Mouse (Mus musculus) layer of hippocampus, adult 18-20 months (tissue): Measurements from ENCODE around the gene Nagpa. TPM values are rescaled to one million over a fixed set of nuclear protein-coding genes. Genes with fewer than 3 reads are reported as not detected.
A peak's percentile ranks its signal among the peaks of the same experiment; 100 is the strongest.
"Not testable (repeated sequence)": the region's sequence is repeated elsewhere in the genome, so short reads cannot be mapped to it uniquely, and the experiment has no call there.

Source experiments
- DNase-seq, 2 experiments: peaks; one replicate each; pipeline ENCODE4 v3.0.0; 2022; ENCODE audit warnings: low spot score in 2 of 2
- long read RNA-seq: library from polyadenylated mRNA; stranded (forward); transcript quantifications from one replicate; pipeline ENCODE4 v2.0.0, GENCODE M21; 2021
- total RNA-seq, 2 experiments: library from RNA; stranded (reverse); gene quantifications; 2 replicates each; pipeline ENCODE4 v1.2.3; 2021

The Nagpa gene
- 10 to 100 TPM; 12.0 to 15.9 TPM for total RNA-seq
- long read RNA-seq, transcript Nagpa-201 (10 exons, 2,143 nt), result major isoform, 12 of 24 reads
- long read RNA-seq, partial matches to known transcripts, result 2 of 24 reads
- long read RNA-seq, other reads (novel, unspliced or antisense), result 8 of 24 reads

DNA sequence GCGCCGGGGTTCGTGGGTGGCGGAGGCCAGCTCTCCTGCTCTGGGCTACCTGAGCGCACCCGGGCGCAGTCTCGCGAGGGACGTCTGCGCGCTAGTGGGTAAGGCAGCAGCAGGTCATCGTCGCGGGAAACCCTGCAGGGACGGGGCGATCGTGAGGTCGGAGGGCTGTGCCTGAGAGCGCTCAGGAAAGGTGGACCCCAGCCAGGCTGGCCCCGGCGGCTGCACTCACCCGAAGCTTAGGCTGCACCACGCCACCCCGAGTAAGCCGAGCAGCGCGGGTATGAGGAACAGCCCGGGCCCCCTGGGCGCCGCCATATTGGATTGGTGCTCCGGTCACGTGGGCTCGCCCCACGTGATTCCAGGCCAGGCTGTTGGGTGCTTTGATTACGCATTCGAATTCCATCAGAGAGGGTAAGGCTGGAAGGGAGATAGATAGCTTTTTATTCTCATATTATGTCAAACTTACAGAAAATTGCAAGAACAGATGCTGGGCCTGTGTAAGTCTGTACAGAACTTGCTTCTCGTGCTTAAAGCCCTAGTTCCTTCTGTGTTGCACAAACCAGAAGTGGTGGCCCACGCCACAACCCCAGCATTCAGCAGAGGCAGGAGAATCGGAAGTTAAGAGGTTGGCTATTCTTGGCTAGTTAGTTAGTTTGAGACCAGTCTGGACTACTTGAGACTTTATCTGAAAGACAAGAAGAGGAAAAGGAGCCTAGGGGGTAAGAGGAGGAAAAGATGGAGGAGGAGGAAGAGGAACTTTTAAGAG, at the start of gene Nagpa:
Nagpa (minus strand) TSS at position 345 of the 766 bp plus-strand sequence.
- peak; percentile 61 to 87 for DNase-seq

DNA sequence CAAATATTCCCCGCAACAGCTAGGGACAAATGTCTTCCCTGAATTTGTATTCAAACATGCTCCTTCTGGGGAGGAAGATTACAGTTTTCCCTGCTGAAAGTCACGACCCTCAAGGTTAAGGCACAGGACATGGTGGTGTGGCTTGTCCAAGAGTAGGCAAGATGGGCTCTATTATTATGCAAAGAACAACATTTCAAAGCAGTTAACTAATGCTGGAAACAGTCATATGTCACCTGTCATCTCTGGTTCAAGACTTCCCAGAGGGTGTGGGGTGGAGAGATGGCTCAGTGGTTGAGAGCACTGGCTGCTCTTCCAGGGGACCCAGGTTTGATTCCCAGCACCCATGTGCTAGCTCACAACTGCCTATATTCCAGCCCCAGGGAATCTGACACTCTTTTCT, 48.4 kb upstream of the Nagpa start:
- no peak for DNase-seq

DNA sequence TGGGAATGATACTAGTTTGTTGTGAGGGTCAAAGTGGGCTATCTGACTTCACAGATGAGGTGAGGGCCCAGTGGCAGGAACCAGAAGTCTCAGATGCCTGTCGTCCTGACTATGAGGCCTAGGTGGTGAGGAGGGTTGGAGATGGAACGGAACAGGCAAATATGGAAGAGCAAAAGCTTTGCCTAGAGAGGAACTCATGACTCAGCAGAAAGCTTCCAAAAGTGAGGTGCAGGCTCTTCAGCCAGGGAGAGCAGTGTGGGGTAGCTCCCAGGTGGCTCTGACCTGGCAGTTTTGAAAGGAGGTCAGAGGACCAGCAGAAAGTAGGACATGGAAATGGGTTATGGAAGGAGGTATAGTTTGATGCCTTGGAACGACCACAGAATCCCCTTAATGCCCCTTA, 47.1 kb upstream of the Nagpa start:
- DNase-seq, result no peak

DNA sequence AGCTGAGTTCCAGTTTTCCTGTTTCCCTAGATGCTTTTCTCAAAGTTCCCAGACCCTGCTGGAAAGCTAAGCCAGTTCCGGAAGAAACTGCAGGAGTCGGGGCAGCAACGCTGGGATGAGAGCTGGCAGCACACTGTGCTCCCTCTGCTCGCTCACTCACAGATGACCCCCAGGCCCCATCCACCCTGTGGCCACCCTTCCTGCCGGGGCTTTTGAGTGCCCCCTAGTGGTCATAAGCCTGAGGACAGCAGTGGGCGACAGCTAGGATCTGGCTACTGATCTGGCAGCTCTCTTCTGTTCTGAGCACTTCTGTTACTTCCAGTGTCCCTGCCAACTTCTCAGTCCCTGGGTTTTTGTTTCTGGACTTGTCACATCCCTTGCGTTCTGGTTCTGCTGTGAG, 40.6 kb upstream of the Nagpa start:
- DNase-seq, result peak; percentile 32 to 54

DNA sequence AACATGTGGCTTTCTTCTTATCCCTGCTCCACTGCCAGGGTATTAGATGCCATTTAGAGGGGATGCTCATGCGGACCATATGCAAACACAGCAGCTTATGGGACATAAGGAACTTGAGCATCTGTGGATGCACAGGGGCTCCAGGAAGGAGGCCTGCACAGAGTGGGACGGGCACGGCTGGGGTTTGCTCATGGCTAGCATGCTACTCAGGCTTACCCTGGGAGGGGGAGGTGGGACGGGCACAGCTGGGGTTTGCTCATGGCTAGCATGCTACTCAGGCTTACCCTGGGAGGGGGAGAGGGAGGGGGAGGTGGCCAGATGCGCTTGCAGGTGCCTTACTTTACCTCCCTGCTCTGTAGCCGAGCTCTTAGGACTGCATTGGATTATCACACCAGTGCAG, 39.1 kb upstream of the Nagpa start:
- DNase-seq, result no peak

DNA sequence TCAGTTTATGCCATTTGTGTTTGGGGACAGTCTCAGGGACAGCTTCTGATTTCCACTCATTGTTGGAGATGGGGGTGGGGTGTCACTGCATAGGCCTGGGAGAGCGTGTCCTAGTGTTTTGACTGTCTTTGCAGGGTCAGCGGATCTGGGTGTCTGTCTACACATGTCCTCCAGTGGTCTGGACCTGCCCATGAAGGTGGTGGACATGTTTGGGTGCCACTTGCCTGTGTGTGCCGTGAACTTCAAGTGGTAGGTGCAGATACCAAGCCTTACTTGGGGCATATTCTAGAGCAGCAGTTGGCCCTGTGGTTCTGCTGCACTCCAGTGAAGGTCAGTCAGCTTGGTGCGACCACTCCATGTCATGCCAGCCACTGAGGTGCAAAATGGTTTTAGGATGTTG, 38.5 kb upstream of the Nagpa start:
- no peak for DNase-seq

DNA sequence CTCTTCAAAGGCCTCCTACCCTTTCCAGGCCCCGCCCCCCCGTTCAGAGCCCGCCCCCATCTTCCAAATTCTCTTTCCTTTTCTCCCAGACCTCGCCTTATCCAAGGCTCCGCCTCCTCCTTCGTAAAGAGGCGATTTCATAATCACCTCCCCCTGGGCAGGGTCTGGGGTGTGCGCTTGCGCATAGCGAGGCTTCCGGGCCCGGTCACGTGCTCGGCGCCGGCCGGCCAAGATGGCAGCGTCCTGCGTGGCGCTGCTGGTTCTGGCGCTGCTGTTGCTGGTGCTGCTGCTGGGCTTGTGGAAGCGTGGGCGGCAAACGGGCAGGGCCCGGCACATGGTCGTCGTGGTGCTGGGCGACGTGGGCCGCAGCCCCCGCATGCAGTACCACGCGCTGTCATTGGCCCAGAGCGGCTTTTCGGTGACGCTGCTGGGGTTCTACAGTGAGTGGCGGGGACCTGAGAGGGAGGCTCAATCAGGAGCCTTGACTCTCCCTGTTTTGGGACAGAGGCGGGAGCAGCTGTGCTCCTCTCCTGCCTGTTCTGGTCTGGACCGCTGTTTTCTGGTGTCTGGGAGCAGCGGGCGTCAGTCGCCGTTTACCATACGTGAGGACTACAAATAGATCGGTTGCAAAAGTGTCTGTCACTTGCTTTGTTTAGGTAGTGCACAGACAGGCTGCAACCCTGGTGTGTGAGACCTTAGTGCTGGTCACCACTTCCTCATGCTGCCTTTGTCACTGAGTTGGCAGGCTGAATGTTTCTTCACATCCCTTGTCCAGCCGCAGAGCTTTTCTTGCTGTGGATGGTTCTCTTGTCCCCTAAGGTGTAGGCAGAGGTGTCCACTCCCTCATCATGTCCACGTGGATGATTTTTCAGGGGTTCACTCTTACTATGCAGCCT, 29.9 kb upstream of the Nagpa start, which contains the start of gene Alg1:
Alg1 (plus strand) TSS at position 204 of the 896 bp plus-strand sequence.
- DNase-seq, result peak; percentile 91 to 95

DNA sequence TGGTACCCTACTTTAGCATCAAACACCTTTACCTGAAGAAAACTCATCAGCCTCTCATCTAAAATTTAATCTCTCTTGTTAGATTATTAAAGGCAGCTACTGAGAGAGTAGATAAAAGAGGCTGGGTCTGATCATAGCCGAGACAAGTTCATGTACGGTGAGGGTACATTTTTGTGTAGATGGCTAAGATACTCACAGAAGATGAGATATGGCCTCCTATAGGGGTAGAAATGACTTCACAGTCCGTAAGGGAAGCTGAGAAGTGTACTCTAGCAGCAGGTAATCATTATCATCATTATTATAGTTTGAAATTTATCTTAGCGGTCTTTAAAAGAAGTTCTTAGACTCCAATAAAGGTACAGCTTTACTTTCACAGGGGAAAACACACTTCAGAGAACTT, 29.2 kb upstream of the Nagpa start:
- no peak for DNase-seq

DNA sequence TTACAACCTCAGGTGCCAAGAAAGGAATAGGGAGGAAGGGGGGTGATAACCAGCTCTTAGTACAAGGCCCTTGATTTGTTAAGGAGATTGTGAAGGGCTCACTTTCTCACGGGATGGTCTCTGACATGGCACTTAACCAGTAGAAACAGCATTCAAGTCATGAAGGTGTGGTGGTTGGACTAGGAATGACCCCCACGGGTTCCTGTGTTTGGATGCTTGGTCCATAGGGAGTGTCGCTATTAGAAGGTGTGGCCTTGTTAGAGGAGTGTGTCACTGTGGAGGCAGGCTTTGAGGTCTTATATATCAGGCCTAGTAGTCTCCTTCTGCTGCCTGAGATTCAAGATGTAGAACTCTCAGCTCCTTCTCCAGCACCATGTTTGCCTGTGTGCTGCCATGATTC, 24.3 kb upstream of the Nagpa start:
- not testable (repeated sequence) for DNase-seq

DNA sequence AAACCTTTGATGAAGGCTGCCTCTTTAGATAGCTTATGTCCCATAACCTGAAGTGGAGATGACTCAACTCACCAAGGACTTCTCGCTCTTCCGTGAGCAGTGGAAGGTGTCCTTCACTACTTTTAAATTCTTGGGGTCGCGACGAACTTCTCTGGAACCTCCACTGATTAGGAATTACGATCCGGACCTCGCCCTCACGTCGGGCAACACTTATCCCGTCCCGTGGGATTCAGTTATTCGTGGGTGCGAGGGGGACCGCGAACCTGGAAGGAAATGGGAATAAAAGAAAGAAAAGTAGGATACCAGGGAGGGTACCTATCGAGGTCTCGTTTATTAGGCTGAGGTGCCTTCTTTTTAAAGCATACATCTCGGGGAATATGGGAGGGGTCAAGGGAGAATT, 23.7 kb upstream of the Nagpa start:
- not testable (repeated sequence) for DNase-seq

DNA sequence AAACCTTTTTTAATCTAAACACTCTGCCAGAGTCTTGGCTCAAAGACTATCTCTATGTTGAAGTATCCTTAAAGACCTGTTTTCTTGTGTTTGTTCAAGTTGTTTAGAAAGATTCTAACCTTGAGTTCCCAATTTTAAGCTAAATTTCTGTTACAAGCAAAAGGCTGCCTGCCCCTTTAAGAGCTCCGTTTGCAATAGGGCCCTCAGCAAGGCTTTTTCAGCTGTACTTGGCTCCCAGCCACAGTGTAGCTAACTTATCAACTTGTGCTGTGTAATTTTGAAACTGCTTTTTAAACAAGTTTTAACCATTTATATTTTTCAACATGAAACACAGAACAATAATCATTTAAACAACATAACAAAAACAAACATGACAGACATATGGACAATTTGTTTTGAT, 22.7 kb upstream of the Nagpa start:
- not testable (repeated sequence) for DNase-seq

DNA sequence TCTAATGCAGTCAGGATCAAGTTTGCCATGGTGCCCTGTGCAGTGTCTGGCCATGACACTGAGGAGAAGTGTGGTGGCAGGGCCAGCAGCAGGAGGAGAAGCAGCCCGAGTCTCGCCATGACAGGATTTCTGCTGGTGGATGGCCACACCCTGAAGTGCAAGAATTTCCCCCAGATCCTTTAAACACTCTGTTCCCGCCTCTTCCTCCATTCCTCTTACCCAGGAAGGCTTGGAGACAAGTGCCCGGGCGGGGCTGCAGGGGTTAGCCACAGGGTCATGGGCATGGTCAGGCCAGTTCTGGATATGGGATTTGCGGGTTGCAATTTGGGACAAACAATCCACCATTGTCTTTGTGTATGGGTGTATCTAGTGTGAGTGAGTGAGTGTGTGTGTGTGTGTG, 18.3 kb upstream of the Nagpa start, which contains the start of gene AU021092:
AU021092 (minus strand) TSS at position 160 of the 400 bp plus-strand sequence.
- no peak for DNase-seq

DNA sequence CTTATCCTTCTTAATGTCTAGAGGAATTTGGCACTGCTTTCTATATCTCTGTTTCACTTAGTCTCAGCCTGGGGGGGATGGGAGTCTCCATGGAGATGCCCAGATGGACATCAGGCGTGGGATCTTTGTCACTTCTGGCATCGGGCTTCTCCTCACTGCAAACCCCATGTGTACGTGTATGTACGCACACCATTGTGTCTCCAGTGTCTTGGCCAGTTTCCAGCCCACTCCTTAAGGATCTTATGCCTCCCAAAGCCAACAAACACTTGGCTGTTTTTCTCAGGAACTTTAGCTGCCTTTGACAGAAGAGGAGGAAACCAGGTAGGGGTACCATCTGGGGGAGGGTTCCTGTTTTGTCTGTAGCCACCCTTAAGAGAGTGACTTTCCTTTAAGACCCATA, 17.6 kb upstream of the Nagpa start:
- DNase-seq, result no peak

DNA sequence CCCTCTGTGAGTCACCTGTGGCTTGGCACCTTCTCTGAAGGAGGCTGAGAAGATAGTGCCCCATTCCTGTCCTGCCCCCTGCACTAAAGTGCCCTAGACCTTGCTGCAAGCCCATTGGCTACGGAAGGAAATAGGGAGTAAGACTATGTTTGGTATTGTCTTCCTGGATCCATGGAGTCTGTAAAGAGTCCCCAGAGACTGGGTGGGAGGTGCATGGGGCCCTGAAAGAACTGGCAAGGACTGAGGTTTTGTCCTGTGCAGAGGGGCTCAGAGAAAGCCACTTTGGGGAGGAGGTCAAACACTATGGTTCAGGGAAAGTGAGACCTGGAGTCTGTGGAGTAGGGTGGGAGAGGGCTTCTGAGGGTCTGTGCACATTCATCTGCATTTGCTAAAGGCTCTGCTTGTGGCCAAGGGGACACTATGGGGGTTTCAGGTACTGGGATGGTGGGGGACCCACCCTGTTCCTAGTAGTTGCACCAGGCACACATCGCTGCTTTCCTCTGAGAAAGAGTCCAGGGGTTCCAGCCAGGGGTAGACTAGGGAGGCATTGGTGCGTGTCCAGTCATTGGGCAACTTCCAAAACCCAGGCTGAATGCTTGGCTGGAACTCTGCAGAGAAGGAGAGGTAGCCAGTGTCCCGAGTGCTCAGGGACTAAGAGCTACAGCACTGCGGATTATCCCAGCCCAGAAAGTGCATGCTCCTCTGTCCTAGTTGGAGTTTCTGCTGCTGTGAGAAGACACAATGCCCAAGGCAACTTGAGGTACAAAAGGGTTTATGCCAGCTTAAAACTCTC, 13.7 kb upstream of the Nagpa start:
- no peak for DNase-seq

DNA sequence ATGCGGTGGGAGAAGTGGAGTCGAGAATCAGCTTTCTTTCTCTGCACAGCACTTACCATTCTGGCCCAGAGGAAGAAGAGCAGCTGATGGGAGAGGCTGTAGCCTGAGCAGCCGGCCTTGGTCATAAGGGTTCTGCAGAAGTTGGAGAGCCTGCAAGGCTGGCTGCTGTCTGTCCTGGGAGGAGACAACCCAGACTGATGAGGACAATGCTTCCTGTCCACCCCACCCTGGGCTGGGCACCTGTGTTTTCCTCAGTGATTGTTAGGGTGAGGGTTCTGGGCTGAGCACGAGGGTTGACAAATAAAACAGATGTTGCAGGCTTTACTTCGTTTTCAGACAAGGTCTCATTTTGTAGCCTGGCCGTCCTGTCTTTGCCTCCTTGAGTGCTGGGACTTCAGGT, 12.9 kb upstream of the Nagpa start:
- DNase-seq, result no peak

DNA sequence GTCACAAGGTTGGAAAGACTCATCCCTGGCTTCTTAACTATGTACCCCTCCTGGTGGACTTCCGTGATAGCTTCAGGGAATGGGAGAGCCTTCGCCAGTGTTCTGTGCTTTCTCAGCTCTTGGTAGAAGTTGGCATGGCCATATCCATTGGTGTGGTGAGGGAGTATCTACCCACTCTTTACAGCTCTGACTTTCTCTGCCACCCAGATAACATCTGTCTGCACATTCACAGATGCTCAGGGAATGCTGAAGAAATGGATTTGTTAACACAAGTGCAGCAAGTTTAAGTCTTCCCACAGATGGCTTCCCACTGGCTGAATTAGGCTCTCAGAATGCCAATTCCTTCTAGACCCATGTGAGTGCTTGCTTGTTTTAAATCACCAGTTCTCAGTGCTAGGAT, 10.3 kb upstream of the Nagpa start:
- no peak for DNase-seq

DNA sequence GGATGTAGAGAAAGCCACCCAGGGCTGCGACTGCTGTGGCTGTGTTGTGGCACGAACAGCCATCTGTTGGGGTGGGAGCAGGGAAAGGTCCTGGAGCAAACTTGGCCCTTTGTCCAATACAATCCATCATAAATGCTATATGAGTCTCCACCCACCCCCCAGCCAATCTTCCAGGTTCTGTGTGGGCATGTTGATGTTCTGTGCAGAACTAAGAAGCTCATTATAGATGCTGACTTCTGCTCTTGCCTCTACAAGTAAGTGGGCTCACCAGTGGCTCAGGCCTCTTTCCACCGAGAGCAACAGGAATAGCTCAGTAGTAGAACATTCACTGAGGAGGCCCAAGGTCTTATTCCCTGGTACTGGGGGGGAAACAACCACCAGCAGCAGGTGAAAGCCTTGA, 8.3 kb upstream of the Nagpa start:
- DNase-seq, result no peak

DNA sequence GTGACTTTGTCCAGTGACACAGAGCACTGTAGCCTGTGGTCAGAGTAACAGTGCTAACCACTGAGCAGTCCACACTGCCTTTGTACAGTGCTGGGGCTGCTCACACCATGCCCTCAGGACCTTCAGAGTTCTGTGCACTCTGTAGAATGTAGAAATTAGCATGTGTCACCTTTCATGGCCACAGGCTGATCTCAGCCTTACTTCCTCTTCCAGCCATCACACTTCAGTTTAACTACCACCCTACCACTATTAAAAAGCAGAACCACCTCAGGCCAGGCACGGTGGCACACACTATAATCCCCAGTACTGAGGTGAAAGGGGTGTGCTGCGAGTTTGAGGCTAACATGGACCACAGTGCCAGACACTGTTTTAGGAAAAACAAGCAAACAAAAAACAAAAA, 6.6 kb upstream of the Nagpa start:
- no peak for DNase-seq

DNA sequence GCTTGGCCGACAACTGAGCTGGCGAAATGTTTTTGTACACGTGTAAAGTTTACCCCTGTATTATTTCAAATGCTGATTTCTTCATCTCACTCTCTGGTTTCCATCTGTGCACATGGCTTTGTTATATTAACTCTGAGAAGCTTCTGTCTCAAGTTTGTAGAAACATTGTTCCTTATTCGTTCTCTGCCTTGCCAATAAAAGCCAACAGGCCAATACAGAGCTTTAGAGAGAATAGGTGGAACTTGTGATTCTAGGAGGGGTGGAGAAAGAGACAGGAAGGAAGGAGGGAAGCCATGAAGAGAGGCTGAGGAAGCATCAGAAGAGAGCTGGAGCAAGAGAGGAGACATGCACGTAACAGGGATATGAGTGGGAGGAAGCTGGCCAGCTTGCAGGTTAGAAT, 2.2 kb upstream of the Nagpa start:
- DNase-seq, result peak in 1 of 2 experiments; percentile 54

DNA sequence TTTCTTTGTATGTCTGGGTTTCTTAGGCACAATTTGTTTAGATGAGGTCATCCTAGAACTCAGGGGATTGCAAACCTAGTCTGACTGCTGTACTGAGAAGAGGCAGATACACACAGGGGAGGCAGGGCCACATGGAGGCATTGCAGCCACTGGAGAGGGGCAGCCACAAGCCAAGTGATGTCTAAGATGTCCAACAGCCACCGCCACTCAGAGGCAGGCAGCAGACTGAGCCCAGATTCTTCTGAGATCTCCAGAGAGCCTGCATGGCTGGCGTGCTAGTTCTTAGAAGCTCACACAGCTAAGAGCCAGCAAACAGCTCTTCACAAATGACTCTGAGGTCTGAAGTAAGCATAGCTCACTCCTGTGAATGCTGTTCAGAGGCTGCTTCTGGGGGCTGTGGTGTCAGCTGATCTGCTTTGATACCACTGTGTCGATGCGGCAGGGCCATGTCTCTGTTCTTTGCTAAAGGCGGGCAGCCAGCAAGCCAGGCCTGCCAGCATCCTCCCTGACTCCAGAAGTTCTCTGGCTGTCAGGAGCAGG, 1.7 kb upstream of the Nagpa start:
- no peak for DNase-seq

DNA sequence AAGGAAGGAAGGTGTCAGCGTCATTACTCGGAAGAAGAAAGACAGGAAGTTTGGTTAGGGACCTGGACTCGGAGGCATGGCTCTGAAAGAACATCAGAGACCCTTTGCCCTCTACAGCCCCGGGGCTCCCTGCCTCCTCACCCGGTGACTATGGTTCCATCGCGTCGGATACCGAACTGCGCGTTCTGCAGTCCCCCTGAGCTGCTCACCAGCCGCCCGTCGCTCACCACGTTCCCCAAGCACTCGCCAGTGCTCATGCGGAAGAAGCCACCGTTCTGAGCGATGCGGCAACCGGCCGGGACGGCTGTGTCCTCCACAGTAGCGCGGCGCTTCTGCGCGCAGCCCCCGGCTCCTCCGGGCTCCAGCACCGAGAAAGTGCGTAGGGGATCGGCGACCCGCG, 612 bp downstream of the Nagpa start:
- DNase-seq, result peak in 1 of 2 experiments; percentile 28
